Mouse (Mus musculus): ENCODE results near the gene Specc1l. TPM values are rescaled to one million over a fixed set of nuclear protein-coding genes. Genes with fewer than 3 reads are reported as not detected.

The Specc1l gene
- total RNA-seq, 2 experiments from 2014 or later: 43.4 to 48.3 TPM

DNA sequence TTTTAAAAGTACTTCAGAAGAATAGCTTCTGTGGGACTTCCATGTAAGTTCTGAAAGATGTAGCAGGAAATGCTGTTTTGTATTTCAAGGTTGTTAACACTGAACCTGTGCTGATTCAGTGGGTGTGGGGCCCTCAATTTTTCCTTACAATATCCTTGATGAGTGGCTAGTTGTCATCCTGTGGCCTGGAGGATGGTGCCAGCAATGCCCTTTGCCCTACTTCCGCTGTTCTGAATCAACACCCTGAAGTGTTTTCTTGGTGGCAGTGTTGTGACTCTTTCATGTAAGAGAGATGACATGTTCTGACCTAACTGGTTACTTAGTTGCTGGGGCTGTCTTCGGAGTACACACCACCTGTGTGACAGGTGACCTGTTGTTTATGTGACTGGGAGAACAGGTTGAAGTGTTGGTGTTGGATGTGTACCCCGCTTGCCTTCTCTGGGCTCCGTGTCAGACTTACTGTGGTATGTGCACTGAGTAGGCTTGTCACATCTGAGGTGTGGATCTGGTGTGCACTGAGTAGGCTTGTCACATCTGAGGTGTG, 20.8 kb downstream of the Specc1l start:
- Histone ChIP-seq H3K4me3 (no peak overlapping the region), H3K27ac (peak overlapping the region; percentile 46; the same call in 1 of the 2 replicates)
- TF ChIP-seq CTCF (conservative IDR thresholded peaks at IDR 0.05): no peak
- no peak for DNase-seq (ENCODE audit: low spot score in 2 of 2)

DNA sequence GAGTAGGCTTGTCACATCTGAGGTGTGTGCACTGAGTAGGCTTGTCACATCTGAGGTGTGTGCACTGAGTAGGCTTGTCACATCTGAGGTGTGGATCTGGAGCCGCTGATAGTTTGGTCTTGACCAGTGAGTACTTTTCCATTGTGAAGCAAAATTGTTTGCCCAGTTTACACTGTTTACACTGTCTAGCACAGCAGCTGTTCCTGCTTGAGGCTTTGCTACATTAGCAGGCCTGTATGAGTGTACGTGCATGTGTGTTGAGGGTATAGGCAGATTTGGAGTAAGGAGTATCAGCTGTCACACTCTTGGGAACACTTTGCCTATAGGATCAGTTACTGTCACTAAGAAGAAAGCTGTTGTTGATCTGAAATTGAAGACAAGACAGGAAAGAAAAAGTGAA, 21.6 kb downstream of the Specc1l start:
- TF ChIP-seq CTCF (conservative IDR thresholded peaks at IDR 0.05): no peak
- Histone ChIP-seq H3K4me3 (no peak overlapping the region), H3K27ac (no peak overlapping the region)
- no peak for DNase-seq (ENCODE audit: low spot score in 2 of 2)

DNA sequence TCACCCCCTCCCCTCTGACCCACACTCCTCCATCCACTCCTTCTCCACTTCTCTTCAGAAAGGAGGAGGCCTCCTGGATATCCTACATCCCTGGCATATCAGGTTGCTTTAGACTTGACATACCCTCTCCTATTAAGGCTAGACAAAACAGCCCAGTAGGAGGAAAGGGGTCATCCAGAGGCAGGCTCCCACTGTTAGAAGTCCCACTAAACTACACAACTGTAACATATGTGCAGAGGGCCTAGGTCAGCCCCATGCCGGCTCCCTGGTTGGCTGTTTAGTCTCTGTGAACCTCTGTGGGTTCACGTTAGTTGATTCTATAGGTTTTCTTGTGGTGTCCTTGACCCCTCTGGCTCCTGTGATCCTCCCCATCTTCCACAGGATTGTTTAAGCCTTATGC, 23.9 kb downstream of the Specc1l start:
- no peak for DNase-seq (ENCODE audit: low spot score in 2 of 2)
- TF ChIP-seq CTCF (conservative IDR thresholded peaks at IDR 0.05): no peak
- Histone ChIP-seq H3K27ac (no peak overlapping the region), H3K4me3 (no peak overlapping the region)

DNA sequence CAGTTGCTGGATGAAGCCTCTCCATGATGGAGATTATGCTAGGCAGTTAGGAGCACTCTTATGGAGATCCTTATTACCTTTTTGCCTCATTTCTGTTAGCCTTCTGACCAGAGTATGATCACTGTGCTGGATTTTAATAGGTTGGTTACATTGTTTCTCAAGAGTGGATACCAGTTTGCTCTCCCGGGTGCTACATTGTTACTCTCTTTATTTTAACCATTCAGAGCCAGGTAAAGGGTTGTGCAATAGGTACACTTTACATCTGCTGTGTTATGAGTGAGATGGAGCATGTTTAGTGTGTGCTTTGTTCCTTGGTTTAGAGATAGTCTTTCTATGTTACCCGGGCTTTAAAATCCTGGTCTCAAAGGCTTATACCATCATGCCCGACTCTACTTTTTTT, 24.3 kb downstream of the Specc1l start:
- TF ChIP-seq CTCF (conservative IDR thresholded peaks at IDR 0.05): no peak
- no peak for DNase-seq (ENCODE audit: low spot score in 2 of 2)
- Histone ChIP-seq H3K27ac (no peak overlapping the region), H3K4me3 (no peak overlapping the region)

DNA sequence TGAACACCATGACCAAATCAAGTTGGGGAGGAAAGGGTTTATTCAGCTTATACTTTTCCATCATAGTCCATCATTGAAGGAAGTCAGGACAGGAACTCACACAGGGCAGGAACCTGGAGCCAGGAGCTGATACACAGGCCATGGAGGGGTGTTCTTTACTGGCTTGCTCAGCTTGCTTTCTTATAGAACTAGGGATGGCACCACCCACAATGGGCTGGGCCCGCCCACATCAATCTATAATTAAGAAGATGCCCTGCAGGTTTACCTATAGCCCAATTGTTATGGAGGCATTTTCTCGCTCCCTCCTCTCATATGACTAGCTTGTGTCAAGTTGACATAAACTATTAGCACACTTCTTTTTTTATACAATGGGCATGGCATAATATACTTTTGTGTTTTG, 25.3 kb downstream of the Specc1l start:
- no peak overlapping the region for H3K27ac ChIP-seq
- DNase-seq (ENCODE audit: low spot score in 2 of 2): no peak
- TF ChIP-seq CTCF (conservative IDR thresholded peaks at IDR 0.05): no peak
- H3K4me3 ChIP-seq: no peak overlapping the region

DNA sequence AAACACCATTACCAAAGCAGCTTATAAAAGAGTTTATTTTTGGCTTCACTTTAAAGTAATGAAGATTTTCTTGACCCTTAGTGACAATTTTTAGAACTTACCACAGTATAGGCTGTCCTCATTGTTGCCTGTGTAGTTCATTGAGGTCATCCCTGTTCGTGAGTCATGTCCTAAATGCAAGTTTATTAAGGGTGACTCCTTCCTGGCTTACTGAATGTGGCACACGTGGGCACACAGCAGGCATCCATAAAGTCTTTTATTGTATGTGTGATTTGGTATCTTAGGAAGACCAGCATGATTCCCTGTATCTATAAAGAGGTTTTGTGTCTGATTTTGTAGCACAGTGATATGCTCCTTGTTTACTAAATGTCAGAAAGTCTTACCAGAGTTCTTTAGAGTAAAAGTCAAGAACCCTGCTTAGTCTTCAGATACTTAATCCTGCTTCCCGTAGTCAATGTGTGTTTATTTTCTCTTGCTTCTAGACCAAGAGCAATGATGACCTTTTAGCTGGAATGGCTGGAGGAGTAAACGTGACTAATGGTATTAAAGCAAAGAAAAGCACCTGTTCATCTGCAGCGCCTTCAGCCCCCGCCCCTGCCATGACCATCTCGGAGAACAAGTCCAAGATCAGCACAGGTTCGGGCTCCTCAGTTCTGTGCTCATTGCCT, 28.8 kb downstream of the Specc1l start:
- Histone ChIP-seq H3K4me3 (no peak overlapping the region), H3K27ac (no peak overlapping the region; the same call in 1 of the 2 replicates)
- no peak for DNase-seq (ENCODE audit: low spot score in 2 of 2)
- TF ChIP-seq CTCF (conservative IDR thresholded peaks at IDR 0.05): no peak

DNA sequence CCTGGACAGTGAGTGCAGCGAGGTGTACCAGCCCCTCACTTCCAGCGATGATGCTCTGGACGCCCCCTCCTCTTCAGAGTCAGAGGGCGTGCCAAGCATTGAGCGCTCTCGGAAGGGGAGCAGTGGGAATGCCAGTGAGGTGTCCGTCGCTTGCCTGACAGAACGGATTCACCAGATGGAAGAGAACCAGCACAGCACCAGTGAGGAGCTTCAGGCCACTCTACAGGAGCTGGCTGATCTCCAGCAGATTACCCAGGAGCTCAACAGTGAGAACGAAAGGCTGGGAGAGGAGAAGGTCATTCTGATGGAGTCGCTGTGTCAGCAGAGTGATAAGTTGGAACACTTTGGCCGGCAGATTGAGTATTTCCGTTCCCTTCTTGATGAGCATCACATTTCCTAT, 33.9 kb downstream of the Specc1l start:
- no peak overlapping the region for H3K27ac ChIP-seq
- no peak for TF ChIP-seq CTCF (conservative IDR thresholded peaks at IDR 0.05)
- no peak overlapping the region for H3K4me3 ChIP-seq
- no peak for DNase-seq (ENCODE audit: low spot score in 2 of 2)

DNA sequence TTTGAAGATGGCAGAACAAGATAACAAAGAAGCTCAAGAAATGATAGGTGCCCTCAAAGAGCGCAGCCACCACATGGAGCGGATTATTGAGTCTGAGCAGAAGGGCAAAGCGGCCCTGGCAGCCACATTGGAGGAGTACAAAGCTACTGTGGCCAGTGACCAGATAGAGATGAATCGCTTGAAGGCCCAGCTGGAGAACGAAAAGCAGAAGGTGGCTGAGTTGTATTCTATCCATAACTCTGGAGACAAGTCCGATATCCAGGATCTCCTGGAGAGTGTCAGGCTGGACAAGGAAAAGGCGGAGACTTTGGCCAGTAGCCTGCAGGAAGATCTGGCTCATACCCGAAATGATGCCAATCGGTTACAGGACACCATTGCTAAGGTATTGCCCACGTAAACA, 34.5 kb downstream of the Specc1l start:
- H3K27ac ChIP-seq: no peak overlapping the region
- no peak for DNase-seq (ENCODE audit: low spot score in 2 of 2)
- H3K4me3 ChIP-seq: no peak overlapping the region
- no peak for TF ChIP-seq CTCF (conservative IDR thresholded peaks at IDR 0.05)

DNA sequence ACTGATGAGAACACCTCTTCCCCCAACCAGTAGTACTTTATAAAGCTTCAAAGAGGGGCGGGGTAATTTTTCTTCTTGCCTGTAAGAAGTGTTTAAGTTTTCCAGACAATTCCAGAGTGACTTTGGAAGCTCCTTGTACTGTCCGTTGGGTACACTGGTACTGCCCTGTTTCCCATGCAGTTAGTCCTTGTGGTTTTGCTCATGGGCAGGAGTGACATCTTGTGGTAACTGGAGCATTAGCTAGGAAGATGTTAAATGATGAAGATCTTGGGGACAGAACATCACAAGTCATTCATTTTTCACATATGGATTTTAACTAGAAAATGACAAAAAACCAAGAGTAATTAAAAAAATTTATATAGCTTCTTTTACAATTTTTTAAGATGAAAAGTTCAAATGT, 39.1 kb downstream of the Specc1l start:
- TF ChIP-seq CTCF (conservative IDR thresholded peaks at IDR 0.05): peak; percentile 76
- H3K27ac ChIP-seq: no peak overlapping the region
- no peak for DNase-seq (ENCODE audit: low spot score in 2 of 2)
- no peak overlapping the region for H3K4me3 ChIP-seq

DNA sequence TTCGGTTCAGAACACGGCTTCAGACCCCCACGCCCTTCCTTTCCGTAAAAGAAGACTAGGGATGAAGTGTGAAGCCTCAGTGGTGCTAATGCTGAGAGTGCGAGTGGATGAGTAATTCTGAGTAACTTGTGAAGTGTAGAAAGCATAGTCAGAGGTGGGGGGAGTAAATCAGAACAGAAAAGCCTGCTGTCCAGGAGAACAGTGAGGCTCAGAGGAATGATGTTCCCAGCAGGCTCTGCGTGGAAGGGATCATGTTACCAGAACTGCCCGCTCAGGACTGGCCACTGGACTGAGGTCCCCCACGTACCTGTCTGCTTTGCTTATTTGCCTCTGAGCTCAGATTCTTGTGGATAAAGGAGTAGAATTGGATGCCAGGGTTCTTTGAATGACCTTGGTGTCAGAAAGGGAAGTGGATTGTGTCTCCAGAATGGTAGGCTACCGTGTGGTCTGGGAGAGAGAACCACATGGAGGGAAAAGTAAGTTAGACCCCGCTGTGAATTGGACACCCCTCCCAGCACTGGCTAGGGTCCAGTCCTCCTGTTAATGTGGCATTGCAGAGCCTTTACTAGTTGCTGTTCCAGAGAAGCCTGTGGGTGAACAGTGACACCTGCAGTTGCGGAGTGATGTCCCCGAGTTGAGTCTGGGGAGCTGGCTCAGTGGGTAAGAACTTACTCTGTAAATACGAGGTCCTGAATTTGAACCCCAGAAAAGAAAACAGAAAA, 40.6 kb downstream of the Specc1l start:
- Histone ChIP-seq H3K4me3 (no peak overlapping the region), H3K27ac (no peak overlapping the region)
- no peak for DNase-seq (ENCODE audit: low spot score in 2 of 2)
- no peak for TF ChIP-seq CTCF (conservative IDR thresholded peaks at IDR 0.05)

DNA sequence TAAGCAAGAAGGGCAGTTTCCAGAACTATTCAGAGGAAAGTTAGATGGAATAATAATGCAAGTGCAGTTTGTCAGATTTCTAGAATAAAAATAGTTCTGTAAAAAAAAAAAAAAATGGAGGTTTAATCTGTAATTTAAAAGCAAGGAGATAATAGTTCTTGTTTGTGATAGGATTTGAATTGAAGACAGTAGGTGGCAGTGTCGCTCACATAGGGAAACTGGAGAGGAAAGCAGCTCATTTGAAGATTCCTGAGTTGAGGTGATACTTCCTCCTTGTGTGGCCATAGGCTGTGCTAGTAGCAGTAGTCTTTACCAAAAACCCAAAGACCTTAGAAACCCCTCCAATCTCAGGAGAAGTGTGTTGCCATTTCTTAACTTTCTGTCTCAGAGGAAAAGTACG, 43.2 kb downstream of the Specc1l start:
- no peak overlapping the region for H3K4me3 ChIP-seq
- no peak overlapping the region for H3K27ac ChIP-seq
- DNase-seq (ENCODE audit: low spot score in 2 of 2): peak; percentile 27 to 34
- TF ChIP-seq CTCF (conservative IDR thresholded peaks at IDR 0.05): peak; percentile 84

DNA sequence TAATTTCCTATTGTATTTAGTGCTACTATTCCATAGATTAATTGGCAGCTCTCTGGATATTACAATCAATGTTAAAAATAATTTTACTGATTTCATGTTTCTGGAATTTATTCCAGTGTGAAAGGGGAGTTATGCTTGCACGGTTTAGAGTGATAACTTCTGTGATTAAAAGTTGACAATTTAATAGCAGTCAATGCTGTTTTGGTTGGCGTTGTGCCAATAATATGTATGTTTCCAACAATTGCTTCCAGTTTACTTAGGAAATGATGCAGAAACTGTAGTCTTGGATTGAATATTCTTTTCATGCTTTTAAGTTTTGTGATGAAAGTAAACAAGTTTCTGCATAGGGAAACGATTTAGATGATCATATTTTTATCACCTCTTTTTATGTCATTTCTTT, 45.5 kb downstream of the Specc1l start:
- no peak for TF ChIP-seq CTCF (conservative IDR thresholded peaks at IDR 0.05)
- no peak overlapping the region for H3K4me3 ChIP-seq
- H3K27ac ChIP-seq: no peak overlapping the region
- DNase-seq (ENCODE audit: low spot score in 2 of 2): no peak

DNA sequence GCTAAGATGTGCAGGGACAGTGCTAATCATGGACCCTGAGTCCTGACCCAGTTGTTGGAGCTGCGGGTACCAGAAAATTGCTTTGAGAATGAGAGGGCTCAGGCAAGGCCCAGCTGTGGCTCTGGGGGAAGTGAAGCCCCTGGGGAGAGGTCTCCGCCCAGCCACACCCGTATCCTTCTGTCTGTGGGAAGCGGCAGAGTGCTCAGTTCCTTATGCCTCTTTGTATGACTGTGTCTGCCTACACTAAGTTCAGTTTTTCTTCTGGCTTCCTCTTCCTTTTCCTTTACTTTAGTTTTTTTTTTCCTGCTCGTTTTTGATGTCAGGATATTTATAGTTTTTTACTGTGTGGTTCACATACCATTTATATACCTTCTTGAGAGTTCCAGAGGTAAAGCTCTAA, 46.4 kb downstream of the Specc1l start:
- TF ChIP-seq CTCF (conservative IDR thresholded peaks at IDR 0.05): no peak
- H3K27ac ChIP-seq: peak overlapping the region; percentile 50; the same call in 1 of the 2 replicates
- H3K4me3 ChIP-seq: no peak overlapping the region

DNA sequence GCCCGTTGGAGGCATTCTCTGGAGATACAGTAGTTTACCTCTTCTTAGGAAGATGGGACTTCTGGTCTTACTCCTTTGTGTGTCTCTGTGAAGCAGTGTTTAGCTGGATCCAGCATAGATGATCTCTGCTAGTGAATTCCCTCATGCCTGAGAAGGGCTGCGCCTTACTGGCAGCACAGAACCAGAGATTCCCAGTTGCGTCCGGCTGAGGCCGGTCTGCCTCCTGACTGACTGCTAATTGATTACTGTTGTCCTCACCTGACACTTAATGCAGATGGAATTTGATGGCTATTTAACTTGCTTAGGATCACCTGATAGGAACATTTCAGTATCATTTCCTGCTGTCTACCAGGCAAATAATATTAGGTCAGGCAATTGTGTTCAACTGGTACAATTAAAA, 49.4 kb downstream of the Specc1l start:
- H3K4me3 ChIP-seq: no peak overlapping the region
- DNase-seq (ENCODE audit: low spot score in 2 of 2): no peak
- H3K27ac ChIP-seq: no peak overlapping the region
- TF ChIP-seq CTCF (conservative IDR thresholded peaks at IDR 0.05): no peak

More for the DNA sequence above, 46.4 kb downstream of the Specc1l start:
- no peak for DNase-seq (ENCODE audit: low spot score in 2 of 2)

All from layer of hippocampus, adult 2 months (tissue).